Mouse (Mus musculus): ENCODE measurements around the gene Klra8. TPM values are rescaled to one million over a fixed set of nuclear protein-coding genes. Genes with fewer than 3 reads are reported as not detected.

Gene Klra8
- not detected in 2 replicates for polyA plus RNA-seq (2012; ENCODE audit: low replicate concordance)

GRCm38 (mm10) chr6:130129798-130130197 lies at the start of gene Klra8:
Gene Klra8 (minus strand): TSS chr6:130129898.

GRCm38 (mm10) chr6:130067171-130067570 lies 62.5 kb downstream of the Klra8 start, which contains the start of gene Klra4:
Gene Klra4 (minus strand): TSS chr6:130067271.

Other genes with a start within 250 kb of the Klra8 start
- not detected in 2 replicates for gene Klra5, start 212.2 kb downstream of the Klra8 start, polyA plus RNA-seq (2012; ENCODE audit: low replicate concordance)
- gene Klra6, start 102.9 kb downstream of the Klra8 start, polyA plus RNA-seq (2012; ENCODE audit: low replicate concordance) = not detected in 2 replicates
- gene Klra4, start 62.6 kb downstream of the Klra8 start, polyA plus RNA-seq (2012; ENCODE audit: low replicate concordance) = not detected in 2 replicates
- gene Klra9, start 63.2 kb upstream of the Klra8 start, polyA plus RNA-seq (2012; ENCODE audit: low replicate concordance) = 0.12 and 0.16 TPM in 2 replicates
- 0.13 and 0.37 TPM in 2 replicates for gene Klra7, start 103.4 kb upstream of the Klra8 start, polyA plus RNA-seq (2012; ENCODE audit: low replicate concordance)
- not detected in 2 replicates for gene Klra10, start 152.0 kb upstream of the Klra8 start, polyA plus RNA-seq (2012; ENCODE audit: low replicate concordance)
- gene Klra3, start 207.7 kb upstream of the Klra8 start, polyA plus RNA-seq (2012; ENCODE audit: low replicate concordance) = 0.25 and 1.7 TPM in 2 replicates

Measured in hematopoietic multipotent progenitor cell, adult 10-12 weeks (in vitro differentiated cells).